Mouse (Mus musculus): ENCODE measurements around the gene Hnrnph2. TPM values are rescaled to one million over a fixed set of nuclear protein-coding genes. Genes with fewer than 3 reads are reported as not detected.

Hnrnph2 gene
- polyA plus RNA-seq (2014; fragmentation: Nextera tagmentation; extraction: Ambion mirVana), result 179 and 184 TPM in 2 replicates

DNA sequence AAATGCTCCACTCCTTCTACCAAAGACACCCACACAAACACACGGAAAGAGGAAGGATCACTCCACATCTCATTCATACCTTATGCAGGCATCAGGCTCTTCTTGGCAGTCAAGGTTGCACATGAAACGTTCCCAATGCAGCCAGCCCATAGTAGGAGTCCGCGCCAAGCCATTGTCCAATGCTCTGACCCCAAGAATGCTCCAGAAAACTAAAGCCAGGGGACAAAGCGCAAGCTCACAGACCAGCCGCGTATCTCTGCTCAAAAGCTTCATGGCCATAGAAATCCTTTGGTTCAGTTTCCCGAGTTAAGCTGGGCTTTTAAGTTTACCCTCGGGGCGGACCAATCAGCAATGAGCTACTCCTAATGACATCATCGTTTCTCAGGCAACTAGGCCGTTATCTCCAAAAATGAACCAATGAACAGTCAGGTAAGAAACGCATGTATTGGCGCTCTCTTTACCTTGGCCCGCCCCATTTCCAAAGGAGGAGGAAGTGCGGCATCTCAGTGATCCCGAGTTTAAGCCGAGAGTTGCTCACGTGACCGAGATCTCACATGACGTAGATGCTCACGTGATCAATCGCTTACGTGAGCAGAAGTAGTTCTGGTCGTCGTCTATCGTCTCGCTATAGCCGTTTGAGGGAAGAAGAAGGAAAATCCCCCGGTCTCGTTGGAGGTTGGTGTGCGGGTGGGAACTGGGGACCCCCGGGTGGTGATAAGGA lies at the start of gene Hnrnph2, which contains the start of gene Gla:
TSS of gene Hnrnph2 (plus strand) at position 521 of the 721 bp plus-strand sequence.
TSS of gene Gla (minus strand) at position 467 of the 721 bp plus-strand sequence.
- Histone ChIP-seq H3K4me3 (ENCODE audit: low read depth, low read length) (peak within 1 kb of the TSS; percentile 48), H3K27me3 (ENCODE audit: control insufficient read depth, insufficient read depth, low read length) (no peaks in the 10 kb centered on the region), H3K9me3 (ENCODE audit: control insufficient read depth, low read length) (no peaks in the 10 kb centered on the region), H3K9ac (ENCODE audit: low read length) (peak within 1 kb of the TSS; percentile 61), H3K4me1 (ENCODE audit: control insufficient read depth, insufficient read depth, low read length) (0 out of 2 replicates have a peak, but pooled peaks cover 5% of the 10 kb centered on the region), H3K4me2 (peak within 1 kb of the TSS; percentile 47), H3K27ac (ENCODE audit: low read depth, low read length) (peak within 1 kb of the TSS; percentile 84), H3K36me3 (ENCODE audit: control insufficient read depth, insufficient read depth, low read length) (no peaks in the 10 kb centered on the region)
- DNase-seq (ENCODE audit: low spot score, missing footprints), result peak; percentile 98
- ATAC-seq (ENCODE audit: low FRiP score), result peak; percentile 98
- 19% methylated on average over 33 of the region's 33 CpGs for WGBS

DNA sequence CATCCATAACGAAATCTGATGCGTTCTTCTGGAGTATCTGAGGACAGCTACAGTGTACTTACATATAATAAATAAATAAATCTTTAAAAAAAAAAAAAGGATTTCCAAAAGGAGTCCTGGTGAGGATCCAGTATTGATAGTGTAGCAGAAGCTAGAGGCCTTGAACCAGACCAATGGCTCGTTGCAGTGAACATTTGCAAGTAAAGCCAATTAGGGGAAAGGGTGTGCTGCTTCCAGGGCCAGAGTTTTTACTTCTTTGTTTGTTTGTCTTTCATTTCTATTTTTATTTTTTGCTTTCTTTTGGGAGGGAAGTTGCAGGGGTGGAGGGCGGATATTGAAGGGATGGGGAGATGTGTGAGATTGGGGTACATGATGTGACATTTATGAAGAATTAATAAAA lies 47.7 kb upstream of the Hnrnph2 start:
- 75% methylated on average over 4 of the region's 4 CpGs for WGBS
- no peak for ATAC-seq (ENCODE audit: low FRiP score)
- DNase-seq (ENCODE audit: low spot score, missing footprints), result no peak
- Histone ChIP-seq H3K4me3 (ENCODE audit: low read depth, low read length) (no peak overlapping the region), H3K9me3 (ENCODE audit: control insufficient read depth, low read length) (no peaks in the 10 kb centered on the region), H3K36me3 (ENCODE audit: control insufficient read depth, insufficient read depth, low read length) (no peaks in the 10 kb centered on the region), H3K4me1 (ENCODE audit: control insufficient read depth, insufficient read depth, low read length) (no peaks in the 10 kb centered on the region), H3K27ac (ENCODE audit: low read depth, low read length) (no peak overlapping the region), H3K4me2 (no peak overlapping the region), H3K27me3 (ENCODE audit: control insufficient read depth, insufficient read depth, low read length) (no peaks in the 10 kb centered on the region), H3K9ac (ENCODE audit: low read length) (no peak overlapping the region)

DNA sequence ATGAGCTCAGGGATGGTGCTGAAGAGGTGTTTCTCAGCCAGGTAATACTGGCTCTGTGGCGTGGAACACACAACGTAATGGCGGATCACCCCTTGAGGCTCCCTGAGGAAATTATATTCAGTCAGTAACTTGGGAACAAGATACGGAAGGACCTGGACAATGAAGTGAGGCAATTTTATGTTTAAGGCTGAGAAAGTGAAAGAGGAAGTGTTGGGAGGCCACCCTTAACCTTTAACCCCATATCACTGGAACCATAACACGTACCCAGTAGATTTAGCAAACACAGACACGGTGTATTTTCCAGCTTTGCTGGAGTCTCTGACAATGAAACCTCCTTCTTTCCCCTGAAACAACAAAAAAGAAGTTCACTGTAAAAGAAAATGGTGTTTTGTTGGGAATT lies 46.6 kb upstream of the Hnrnph2 start:
- DNase-seq (ENCODE audit: low spot score, missing footprints) (no peak), ATAC-seq (ENCODE audit: low FRiP score) (no peak)
- no peaks in the 10 kb centered on the region for H3K36me3 ChIP-seq (ENCODE audit: control insufficient read depth, insufficient read depth, low read length)
- no peak overlapping the region for H3K27ac ChIP-seq (ENCODE audit: low read depth, low read length)
- H3K27me3 ChIP-seq (ENCODE audit: control insufficient read depth, insufficient read depth, low read length), result no peaks in the 10 kb centered on the region
- H3K4me2 ChIP-seq, result no peak overlapping the region
- H3K9ac ChIP-seq (ENCODE audit: low read length), result no peak overlapping the region
- WGBS, result 85% methylated on average over 6 of the region's 6 CpGs
- no peak overlapping the region for H3K4me3 ChIP-seq (ENCODE audit: low read depth, low read length)
- no peaks in the 10 kb centered on the region for H3K9me3 ChIP-seq (ENCODE audit: control insufficient read depth, low read length)
- H3K4me1 ChIP-seq (ENCODE audit: control insufficient read depth, insufficient read depth, low read length), result no peaks in the 10 kb centered on the region

DNA sequence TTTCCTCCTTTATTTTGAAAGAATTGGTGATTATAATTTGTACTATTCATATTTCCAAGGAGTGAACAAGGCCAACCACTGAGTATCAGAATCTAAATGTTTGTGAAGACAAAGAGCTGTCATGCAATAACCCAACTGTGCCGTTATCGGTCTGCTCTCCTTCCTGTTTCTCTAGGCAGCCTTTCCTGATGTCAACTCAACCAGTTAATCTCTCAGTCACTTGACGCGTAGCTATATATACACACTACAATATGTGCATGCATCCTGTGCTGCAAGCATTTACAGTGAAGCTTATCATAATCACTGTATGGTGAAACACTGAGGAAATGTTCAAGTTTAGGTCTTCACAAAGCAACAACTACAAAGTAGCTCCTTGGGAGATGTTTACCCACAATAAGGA lies 36.7 kb upstream of the Hnrnph2 start:
- WGBS, result 95% methylated on average over 4 of the region's 4 CpGs
- Histone ChIP-seq H3K9ac (ENCODE audit: low read length) (no peak overlapping the region), H3K4me3 (ENCODE audit: low read depth, low read length) (no peak overlapping the region), H3K27ac (ENCODE audit: low read depth, low read length) (no peak overlapping the region), H3K27me3 (ENCODE audit: control insufficient read depth, insufficient read depth, low read length) (no peaks in the 10 kb centered on the region), H3K4me1 (ENCODE audit: control insufficient read depth, insufficient read depth, low read length) (no peaks in the 10 kb centered on the region), H3K4me2 (no peak overlapping the region), H3K9me3 (ENCODE audit: control insufficient read depth, low read length) (no peaks in the 10 kb centered on the region), H3K36me3 (ENCODE audit: control insufficient read depth, insufficient read depth, low read length) (no peaks in the 10 kb centered on the region)
- ATAC-seq (ENCODE audit: low FRiP score), result no peak
- no peak for DNase-seq (ENCODE audit: low spot score, missing footprints)

DNA sequence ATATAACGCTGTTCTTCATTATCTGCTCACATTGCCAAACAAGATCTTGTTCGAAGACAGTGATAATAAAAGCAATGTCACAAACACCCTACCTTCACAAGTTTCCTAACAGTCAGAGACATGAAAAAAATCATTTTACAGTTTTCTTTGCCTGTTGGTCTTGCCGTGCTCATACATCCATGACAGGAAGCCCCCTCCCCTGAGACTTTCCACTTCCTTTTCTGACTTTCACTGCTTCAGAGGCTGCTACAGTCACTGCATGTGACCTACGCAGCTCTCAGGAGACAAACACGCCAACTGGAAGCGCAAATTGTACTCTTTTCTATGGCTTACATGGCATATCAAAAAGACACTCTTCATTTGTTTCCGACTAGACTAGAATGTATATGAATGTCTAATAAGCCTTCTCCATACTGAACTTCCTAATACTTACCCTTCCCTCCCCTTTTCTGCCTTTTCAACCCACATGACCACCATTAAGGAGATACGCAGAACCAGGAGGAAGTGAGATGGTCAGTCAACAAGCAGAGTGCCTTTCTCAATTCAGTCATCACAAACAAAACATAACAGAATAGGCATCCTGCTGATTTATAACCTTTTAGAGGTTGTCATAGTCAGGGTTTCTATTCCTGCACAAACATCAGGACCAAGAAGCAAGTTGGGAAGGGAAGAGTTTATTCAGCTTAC lies 34.3 kb upstream of the Hnrnph2 start:
- H3K9ac ChIP-seq (ENCODE audit: low read length), result no peak overlapping the region
- H3K4me2 ChIP-seq, result no peak overlapping the region
- WGBS, result 87% methylated on average over 8 of the region's 8 CpGs
- no peak overlapping the region for H3K27ac ChIP-seq (ENCODE audit: low read depth, low read length)
- no peaks in the 10 kb centered on the region for H3K27me3 ChIP-seq (ENCODE audit: control insufficient read depth, insufficient read depth, low read length)
- DNase-seq (ENCODE audit: low spot score, missing footprints) (no peak), ATAC-seq (ENCODE audit: low FRiP score) (no peak)
- H3K9me3 ChIP-seq (ENCODE audit: control insufficient read depth, low read length), result no peaks in the 10 kb centered on the region
- H3K4me1 ChIP-seq (ENCODE audit: control insufficient read depth, insufficient read depth, low read length), result no peaks in the 10 kb centered on the region
- H3K36me3 ChIP-seq (ENCODE audit: control insufficient read depth, insufficient read depth, low read length), result no peaks in the 10 kb centered on the region
- no peak overlapping the region for H3K4me3 ChIP-seq (ENCODE audit: low read depth, low read length)

DNA sequence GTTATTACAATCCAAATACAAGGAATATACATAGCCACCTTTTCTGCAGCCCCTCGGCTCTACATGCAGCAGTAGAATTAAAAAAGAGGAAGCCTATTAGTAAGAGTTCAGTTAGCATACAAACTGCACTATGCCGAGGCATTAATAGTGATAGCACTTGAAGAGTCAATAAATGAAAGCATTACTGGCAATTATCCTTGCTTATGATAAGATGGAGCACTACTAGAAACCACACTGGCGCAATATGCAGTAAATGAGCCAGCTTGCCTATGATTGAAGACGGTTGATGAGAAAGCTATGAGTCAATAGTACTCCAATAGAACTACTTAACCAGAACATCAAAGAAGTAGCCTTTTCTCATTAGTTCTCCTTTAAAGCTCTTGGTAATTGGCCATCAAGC lies 23.1 kb upstream of the Hnrnph2 start:
- no peak for DNase-seq (ENCODE audit: low spot score, missing footprints)
- no peaks in the 10 kb centered on the region for H3K36me3 ChIP-seq (ENCODE audit: control insufficient read depth, insufficient read depth, low read length)
- H3K4me2 ChIP-seq, result no peak overlapping the region
- no peak overlapping the region for H3K27ac ChIP-seq (ENCODE audit: low read depth, low read length)
- no peak overlapping the region for H3K9ac ChIP-seq (ENCODE audit: low read length)
- no peaks in the 10 kb centered on the region for H3K4me1 ChIP-seq (ENCODE audit: control insufficient read depth, insufficient read depth, low read length)
- WGBS, result 83% methylated on average over 4 of the region's 4 CpGs
- H3K27me3 ChIP-seq (ENCODE audit: control insufficient read depth, insufficient read depth, low read length), result no peaks in the 10 kb centered on the region
- ATAC-seq (ENCODE audit: low FRiP score), result no peak
- H3K4me3 ChIP-seq (ENCODE audit: low read depth, low read length), result no peak overlapping the region
- no peaks in the 10 kb centered on the region for H3K9me3 ChIP-seq (ENCODE audit: control insufficient read depth, low read length)

DNA sequence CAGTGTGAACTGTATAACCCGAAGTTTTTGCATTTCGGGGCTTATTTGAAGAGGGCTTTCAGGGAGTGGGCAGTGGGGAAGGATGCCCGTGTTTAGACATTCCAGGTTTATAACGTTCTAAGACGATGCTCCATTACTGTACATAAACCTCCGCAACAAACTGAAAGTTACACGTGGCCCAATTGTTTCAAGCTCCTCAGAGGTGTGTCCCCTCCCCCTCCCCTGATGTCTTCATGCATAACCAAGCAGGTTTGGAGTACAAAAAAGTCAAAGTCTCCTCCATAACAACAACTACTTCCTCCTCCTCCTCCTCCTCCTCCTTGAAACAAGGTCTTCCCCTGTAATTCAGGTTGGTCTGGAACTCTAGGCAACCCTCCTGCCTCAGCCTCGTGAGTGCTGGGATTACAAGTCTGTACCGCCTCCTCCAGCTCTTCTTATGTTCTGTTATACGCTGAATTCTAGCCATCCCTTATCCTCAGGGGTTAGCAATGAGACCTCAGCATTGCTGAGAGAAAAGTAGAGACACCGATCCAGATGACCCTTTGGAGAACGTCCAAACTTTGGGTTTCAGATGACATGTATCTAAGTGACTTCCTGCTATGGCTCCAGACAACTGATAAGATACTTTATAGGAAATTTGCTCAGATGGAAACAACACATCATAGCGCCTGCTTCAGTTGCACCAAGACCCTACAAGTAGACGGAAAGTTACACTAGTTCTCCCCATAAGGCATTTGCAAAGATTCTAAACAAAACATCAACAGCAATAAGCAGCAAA lies 20.3 kb upstream of the Hnrnph2 start:
- DNase-seq (ENCODE audit: low spot score, missing footprints) (no peak), ATAC-seq (ENCODE audit: low FRiP score) (no peak)
- 87% methylated on average over 14 of the region's 14 CpGs for WGBS
- Histone ChIP-seq H3K9ac (ENCODE audit: low read length) (no peak overlapping the region), H3K27me3 (ENCODE audit: control insufficient read depth, insufficient read depth, low read length) (no peaks in the 10 kb centered on the region), H3K36me3 (ENCODE audit: control insufficient read depth, insufficient read depth, low read length) (no peaks in the 10 kb centered on the region), H3K4me1 (ENCODE audit: control insufficient read depth, insufficient read depth, low read length) (no peaks in the 10 kb centered on the region), H3K9me3 (ENCODE audit: control insufficient read depth, low read length) (no peaks in the 10 kb centered on the region), H3K27ac (ENCODE audit: low read depth, low read length) (no peak overlapping the region), H3K4me3 (ENCODE audit: low read depth, low read length) (no peak overlapping the region), H3K4me2 (no peak overlapping the region)

DNA sequence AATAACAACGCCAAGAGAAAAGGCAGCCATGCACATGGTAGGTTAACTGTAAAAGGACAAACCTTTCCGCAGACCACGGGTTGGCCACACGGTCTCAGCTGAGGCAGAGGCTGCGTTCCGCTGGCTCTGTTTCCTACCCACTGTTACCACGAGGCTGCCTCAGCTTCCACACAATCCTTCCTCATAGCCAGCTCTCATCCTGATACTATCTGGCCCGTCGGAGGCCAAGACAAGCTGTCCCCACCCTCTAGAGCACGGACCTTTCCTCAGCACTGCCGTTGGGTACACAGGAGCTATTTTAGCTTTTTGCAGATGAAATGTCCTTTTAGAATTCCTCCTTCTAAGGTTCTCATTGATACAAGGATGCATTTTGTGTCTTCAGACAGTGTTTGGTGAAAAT lies 18.7 kb upstream of the Hnrnph2 start:
- no peaks in the 10 kb centered on the region for H3K36me3 ChIP-seq (ENCODE audit: control insufficient read depth, insufficient read depth, low read length)
- WGBS, result 83% methylated on average over 11 of the region's 11 CpGs
- no peak for ATAC-seq (ENCODE audit: low FRiP score)

More for the DNA sequence above, 18.7 kb upstream of the Hnrnph2 start:
- H3K4me3 ChIP-seq (ENCODE audit: low read depth, low read length), result no peak overlapping the region
- no peak overlapping the region for H3K27ac ChIP-seq (ENCODE audit: low read depth, low read length)
- H3K27me3 ChIP-seq (ENCODE audit: control insufficient read depth, insufficient read depth, low read length), result no peaks in the 10 kb centered on the region
- no peak overlapping the region for H3K9ac ChIP-seq (ENCODE audit: low read length)
- DNase-seq (ENCODE audit: low spot score, missing footprints), result no peak
- H3K9me3 ChIP-seq (ENCODE audit: control insufficient read depth, low read length), result no peaks in the 10 kb centered on the region
- no peak overlapping the region for H3K4me2 ChIP-seq
- H3K4me1 ChIP-seq (ENCODE audit: control insufficient read depth, insufficient read depth, low read length), result no peaks in the 10 kb centered on the region

Measured in midbrain, embryonic 11.5 days (tissue).